Mouse (Mus musculus) limb, embryonic 12.5 days (tissue): ENCODE measurements around the gene Hectd1. TPM values are rescaled to one million over a fixed set of nuclear protein-coding genes. Genes with fewer than 3 reads are reported as not detected.

Experiments used
- ATAC-seq: fragments of 200-750 bp; cut with Nextera tagmentation; 2 replicates; pipeline ENCODE4 v1.8.0; 2017; ENCODE audit warnings: low read depth, moderate TSS enrichment; ENCODE audit not compliant: insufficient number of reproducible peaks, insufficient read depth, low FRiP score, low TSS enrichment
- H3K27ac ChIP-seq: fragments of 300-500 bp; sonication (generic); 2 replicates; pipeline ENCODE4 v1.5.1; 2016; ENCODE audit warnings: mild to moderate bottlenecking, moderate library complexity
- H3K27me3 ChIP-seq: fragments of 300-500 bp; sonication (generic); 2 replicates; pipeline ENCODE4 v1.6.1; 2016; ENCODE audit warnings: mild to moderate bottlenecking, moderate library complexity
- H3K36me3 ChIP-seq: fragments of 300-500 bp; sonication (generic); 2 replicates; pipeline ENCODE4 v1.6.1; 2016; ENCODE audit warnings: mild to moderate bottlenecking, moderate library complexity
- H3K4me1 ChIP-seq: fragments of 300-500 bp; sonication (generic); replicated peaks from 2 replicates; pipeline ENCODE4 v1.6.1; 2016
- H3K4me2 ChIP-seq: fragments of 300-500 bp; sonication (generic); 2 replicates; pipeline ENCODE4 v1.6.1; 2016; ENCODE audit warnings: mild to moderate bottlenecking, moderate library complexity
- H3K4me3 ChIP-seq: fragments of 300-500 bp; sonication (generic); replicated peaks from 2 replicates; pipeline ENCODE4 v1.5.1; 2016; ENCODE audit warnings: mild to moderate bottlenecking
- H3K9ac ChIP-seq: fragments of 300-500 bp; sonication (generic); replicated peaks from 2 replicates; pipeline ENCODE4 v1.6.1; 2016; ENCODE audit warnings: mild to moderate bottlenecking, moderate library complexity
- H3K9me3 ChIP-seq: fragments of 300-500 bp; sonication (generic); 2 replicates; pipeline ENCODE4 v1.6.1; 2016; ENCODE audit warnings: mild to moderate bottlenecking, moderate library complexity
- WGBS: fragments of 180-500 bp; shearing (Covaris S2); methylation state at CpG from one replicate; pipeline ENCODE4 v1.1.7; 2016; 5-methylcytosine and 5-hydroxymethylcytosine counted together
- polyA plus RNA-seq: library from polyadenylated mRNA; unstranded; fragments of >200 nt; fragmentation: Nextera tagmentation; extraction: Ambion mirVana; gene quantifications from 2 replicates; pipeline ENCODE4 v1.2.1, GENCODE M21; 2016

Gene Hectd1
- polyA plus RNA-seq, 1 experiment from 2014 or later = 44.9 TPM

- no peaks in the 10 kb centered on the region for H3K27me3 ChIP-seq
- H3K4me2 ChIP-seq = no peak overlapping the region
- H3K4me1 ChIP-seq = no peaks in the 10 kb centered on the region
- H3K36me3 ChIP-seq = peaks cover 85% of the 10 kb centered on the region
- ATAC-seq = no peak
- no peaks in the 10 kb centered on the region for H3K9me3 ChIP-seq
- no peak overlapping the region for H3K27ac ChIP-seq
- H3K4me3 ChIP-seq = no peak overlapping the region
- no peak overlapping the region for H3K9ac ChIP-seq
These were observed 72.8 kb downstream of the Hectd1 start for GRCm38 (mm10) chr12:51756599-51756961.

GRCm38 (mm10) chr12:51755938-51756598 lies 73.3 kb downstream of the Hectd1 start:
- H3K27ac ChIP-seq = no peak overlapping the region
- WGBS = 93% methylated on average over 12 of the region's 12 CpGs
- no peak overlapping the region for H3K4me3 ChIP-seq
- H3K4me1 ChIP-seq = no peaks in the 10 kb centered on the region
- H3K36me3 ChIP-seq = peaks cover 88% of the 10 kb centered on the region
- H3K9ac ChIP-seq = no peak overlapping the region
- H3K9me3 ChIP-seq = no peaks in the 10 kb centered on the region
- no peak for ATAC-seq
- no peaks in the 10 kb centered on the region for H3K27me3 ChIP-seq
- no peak overlapping the region for H3K4me2 ChIP-seq

GRCm38 (mm10) chr12:51747348-51747747 lies 82.0 kb downstream of the Hectd1 start:
- peaks cover 92% of the 10 kb centered on the region for H3K36me3 ChIP-seq
- WGBS = 94% methylated on average over 2 of the region's 2 CpGs
- H3K9me3 ChIP-seq = no peaks in the 10 kb centered on the region
- no peak for ATAC-seq
- H3K27me3 ChIP-seq = no peaks in the 10 kb centered on the region
- no peak overlapping the region for H3K4me3 ChIP-seq
- H3K4me1 ChIP-seq = no peaks in the 10 kb centered on the region
- H3K27ac ChIP-seq = no peak overlapping the region
- H3K9ac ChIP-seq = no peak overlapping the region
- H3K4me2 ChIP-seq = no peak overlapping the region

- Histone ChIP-seq H3K36me3 (peaks cover 80% of the 10 kb centered on the region), H3K9me3 (no peaks in the 10 kb centered on the region), H3K4me2 (no peak overlapping the region), H3K27ac (no peak overlapping the region), H3K27me3 (no peaks in the 10 kb centered on the region), H3K4me3 (no peak overlapping the region), H3K4me1 (no peaks in the 10 kb centered on the region), H3K9ac (no peak overlapping the region)
- no peak for ATAC-seq
- WGBS = 26% methylated on average over 6 of the region's 6 CpGs
These were observed 84.4 kb downstream of the Hectd1 start for GRCm38 (mm10) chr12:51744957-51745356.

GRCm38 (mm10) chr12:51741690-51742089 lies 87.6 kb downstream of the Hectd1 start:
- no peak overlapping the region for H3K4me2 ChIP-seq
- 87% methylated on average over 6 of the region's 6 CpGs for WGBS
- peaks cover 51% of the 10 kb centered on the region for H3K36me3 ChIP-seq
- no peak overlapping the region for H3K4me3 ChIP-seq
- H3K9ac ChIP-seq = no peak overlapping the region
- H3K27ac ChIP-seq = no peak overlapping the region
- no peaks in the 10 kb centered on the region for H3K4me1 ChIP-seq
- no peak for ATAC-seq
- H3K9me3 ChIP-seq = no peaks in the 10 kb centered on the region
- H3K27me3 ChIP-seq = no peaks in the 10 kb centered on the region

- H3K36me3 ChIP-seq = peaks cover 8% of the 10 kb centered on the region; the same call in 1 of the 2 replicates
- ATAC-seq = no peak
- no peak overlapping the region for H3K9ac ChIP-seq
- no peak overlapping the region for H3K4me2 ChIP-seq
- no peak overlapping the region for H3K4me3 ChIP-seq
- H3K27me3 ChIP-seq = no peaks in the 10 kb centered on the region
- no peak overlapping the region for H3K27ac ChIP-seq
- WGBS = 71% methylated on average over 1 of the region's 1 CpGs
- 0 out of 2 replicates have a peak, but pooled peaks cover 5% of the 10 kb centered on the region for H3K4me1 ChIP-seq
- H3K9me3 ChIP-seq = no peaks in the 10 kb centered on the region
These were observed 92.5 kb downstream of the Hectd1 start for GRCm38 (mm10) chr12:51736807-51737206.

- Histone ChIP-seq H3K36me3 (peaks cover 4% of the 10 kb centered on the region; the same call in 1 of the 2 replicates), H3K27me3 (no peaks in the 10 kb centered on the region), H3K27ac (peak overlapping the region; percentile 45; the same call in 1 of the 2 replicates), H3K4me3 (no peak overlapping the region), H3K4me2 (no peak overlapping the region), H3K4me1 (0 out of 2 replicates have a peak, but pooled peaks cover 5% of the 10 kb centered on the region), H3K9me3 (no peaks in the 10 kb centered on the region), H3K9ac (no peak overlapping the region)
- 69% methylated on average over 3 of the region's 3 CpGs for WGBS
- ATAC-seq = no peak
These were observed 93.0 kb downstream of the Hectd1 start for GRCm38 (mm10) chr12:51736381-51736780.

GRCm38 (mm10) chr12:51735840-51736271 lies 93.5 kb downstream of the Hectd1 start:
- peak overlapping the region; percentile 45; the same call in 1 of the 2 replicates for H3K27ac ChIP-seq

DNA sequence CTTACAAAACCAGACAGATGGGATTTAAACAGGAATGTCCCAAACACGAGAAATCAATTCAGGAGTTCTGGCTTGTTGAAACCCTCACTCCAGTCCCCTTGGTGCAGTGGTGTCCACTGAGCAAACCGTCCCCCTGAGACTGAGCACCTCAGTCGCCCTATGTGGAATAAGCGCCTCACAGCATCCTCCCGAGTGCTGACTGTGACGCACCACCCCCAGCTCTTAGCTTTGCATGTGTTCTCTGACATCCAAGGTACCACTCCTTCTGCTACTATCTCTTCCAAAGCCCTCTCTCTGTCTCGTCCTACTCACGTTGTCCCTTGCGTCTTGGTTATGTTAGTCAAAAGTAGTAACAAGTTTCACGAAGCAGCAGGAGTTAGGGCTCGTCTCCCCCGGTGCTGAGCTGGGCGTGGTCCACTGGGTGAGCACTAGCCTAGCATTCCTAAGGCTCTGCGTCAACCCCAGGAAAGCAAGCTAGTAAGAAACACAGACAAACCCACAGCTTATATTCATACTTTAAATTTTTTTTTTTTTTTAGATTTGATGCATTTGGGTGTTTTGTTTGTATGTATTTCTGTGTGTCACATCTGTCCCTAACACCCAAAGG lies 94.6 kb downstream of the Hectd1 start:
- 0 out of 2 replicates have a peak, but pooled peaks cover 5% of the 10 kb centered on the region for H3K4me1 ChIP-seq
- 0 out of 2 replicates have a peak overlapping the region, but pooled peaks have one; percentile 12 for H3K27ac ChIP-seq
- no peaks in the 10 kb centered on the region for H3K27me3 ChIP-seq
- WGBS = 81% methylated on average over 14 of the region's 14 CpGs
- H3K4me3 ChIP-seq = no peak overlapping the region
- no peak for ATAC-seq
- H3K4me2 ChIP-seq = no peak overlapping the region
- H3K9me3 ChIP-seq = no peaks in the 10 kb centered on the region
- 0 out of 2 replicates have a peak, but pooled peaks cover 4% of the 10 kb centered on the region for H3K36me3 ChIP-seq
- H3K9ac ChIP-seq = no peak overlapping the region

More at GRCm38 (mm10) chr12:51735840-51736271, 93.5 kb downstream of the Hectd1 start:
- Histone ChIP-seq H3K4me2 (no peak overlapping the region), H3K27me3 (no peaks in the 10 kb centered on the region), H3K9ac (no peak overlapping the region), H3K36me3 (0 out of 2 replicates have a peak, but pooled peaks cover 2% of the 10 kb centered on the region), H3K4me1 (0 out of 2 replicates have a peak, but pooled peaks cover 5% of the 10 kb centered on the region), H3K4me3 (no peak overlapping the region), H3K9me3 (no peaks in the 10 kb centered on the region)
- 52% methylated on average over 7 of the region's 7 CpGs for WGBS
- ATAC-seq = peak; percentile 20; the same call in 1 of the 2 replicates

- Histone ChIP-seq H3K9ac (no peak overlapping the region), H3K4me2 (no peak overlapping the region), H3K4me1 (no peaks in the 10 kb centered on the region), H3K9me3 (no peaks in the 10 kb centered on the region), H3K4me3 (no peak overlapping the region), H3K27ac (no peak overlapping the region), H3K27me3 (no peaks in the 10 kb centered on the region), H3K36me3 (0 out of 2 replicates have a peak, but pooled peaks cover 4% of the 10 kb centered on the region)
- ATAC-seq = no peak
- 89% methylated on average over 9 of the region's 9 CpGs for WGBS
These were observed 99.5 kb downstream of the Hectd1 start for GRCm38 (mm10) chr12:51729827-51730226.

DNA sequence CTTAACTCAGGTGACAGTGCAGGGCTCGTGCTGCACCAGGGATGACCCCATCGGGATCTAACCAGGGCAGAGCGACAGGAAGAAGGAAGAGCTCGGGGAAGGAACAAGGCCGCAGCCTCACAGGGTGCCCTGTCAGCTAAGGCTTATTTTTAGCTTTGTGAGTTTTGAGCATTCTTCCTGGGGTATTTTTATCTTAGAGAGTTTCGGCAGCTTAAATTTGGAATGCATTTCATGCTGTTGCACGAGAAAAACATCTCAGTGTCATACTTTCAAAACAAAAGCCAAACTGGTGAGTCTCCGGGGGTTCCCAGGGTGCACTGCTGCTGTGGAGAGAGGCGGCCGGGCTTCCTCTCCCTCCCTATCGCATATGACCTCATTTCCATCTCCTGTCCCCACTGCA lies 100.3 kb downstream of the Hectd1 start:
- Histone ChIP-seq H3K27me3 (no peaks in the 10 kb centered on the region), H3K36me3 (0 out of 2 replicates have a peak, but pooled peaks cover 4% of the 10 kb centered on the region), H3K9ac (no peak overlapping the region), H3K27ac (no peak overlapping the region), H3K4me2 (no peak overlapping the region), H3K9me3 (no peaks in the 10 kb centered on the region), H3K4me1 (no peaks in the 10 kb centered on the region), H3K4me3 (no peak overlapping the region)
- ATAC-seq = no peak
- WGBS = 81% methylated on average over 11 of the region's 11 CpGs
